ENCODE assay signal across 26 mouse cellular contexts in genomic region chr16:65868933-65869332, GRCm38 (mm10). TPM values are rescaled to one million over a fixed set of nuclear protein-coding genes. Genes with fewer than 3 reads are reported as not detected.
DNase-seq lines count a peak whose midpoint lies in the region; ATAC-seq and TF ChIP-seq lines count a peak whose summit lies in the region.
"Had no signal": no experiment of that assay in that cellular context is flagged by ENCODE, and none has a peak within 500 bp of the region (broad histone marks: within the 10 kb centered on the region; RNA-seq: fewer than 3 reads in every experiment).

No protein-coding gene starts in this region.

- H3K27ac ChIP-seq in forebrain, embryonic 15.5 days (replicated peaks): no peak overlapping the region
- no peak overlapping the region for H3K27ac ChIP-seq in forebrain, embryonic 13.5 days
- no peak overlapping the region for H3K27ac ChIP-seq in lung, embryonic 14.5 days (ENCODE audit: low read depth)
- H3K27ac ChIP-seq in embryonic facial prominence, embryonic 15.5 days (replicated peaks): peak overlapping the region; percentile 73
- no peak overlapping the region for H3K27ac ChIP-seq in midbrain, embryonic 16.5 days (ENCODE audit: low read length)
- H3K27ac ChIP-seq: embryonic facial prominence, embryonic 12.5 days; hindbrain, embryonic 13.5 days; layer of hippocampus, adult 2 months; limb, embryonic 12.5 days; liver, embryonic 14.5 days; neural tube, embryonic 15.5 days; stomach, embryonic 15.5 days had no signal

- H3K9ac ChIP-seq in forebrain, embryonic 15.5 days (replicated peaks): no peak overlapping the region
- no peak overlapping the region for H3K9ac ChIP-seq in forebrain, embryonic 13.5 days
- no peak overlapping the region for H3K9ac ChIP-seq in lung, embryonic 14.5 days
- no peak overlapping the region for H3K9ac ChIP-seq in embryonic facial prominence, embryonic 15.5 days
- no peak overlapping the region for H3K9ac ChIP-seq in midbrain, embryonic 16.5 days (ENCODE audit: low read depth, low read length)
- H3K9ac ChIP-seq: embryonic facial prominence, embryonic 12.5 days; hindbrain, embryonic 13.5 days; limb, embryonic 12.5 days; liver, embryonic 14.5 days; neural tube, embryonic 15.5 days; stomach, embryonic 15.5 days had no signal

- 0 out of 2 replicates have a peak, but pooled peaks have one; percentile 38 for ATAC-seq in forebrain, embryonic 15.5 days (replicated peaks)
- ATAC-seq in forebrain, embryonic 13.5 days: no peak
- ATAC-seq in lung, embryonic 14.5 days (ENCODE audit: insufficient read depth): peak; percentile 69; the same call in 1 of the 2 replicates
- ATAC-seq in embryonic facial prominence, embryonic 15.5 days (ENCODE audit: insufficient number of reproducible peaks, low FRiP score, low TSS enrichment, low read depth): no peak
- ATAC-seq in megakaryocyte-erythroid progenitor cell, adult 5-6 weeks (replicated peaks; ENCODE audit: low FRiP score, low TSS enrichment, poor library complexity, severe bottlenecking): no peak
- ATAC-seq in midbrain, embryonic 16.5 days: no peak

- H3K9me3 ChIP-seq in forebrain, embryonic 15.5 days: no peaks in the 10 kb centered on the region
- H3K9me3 ChIP-seq in forebrain, embryonic 13.5 days (replicated peaks): no peaks in the 10 kb centered on the region
- no peaks in the 10 kb centered on the region for H3K9me3 ChIP-seq in lung, embryonic 14.5 days (ENCODE audit: low read depth, low read length)
- no peaks in the 10 kb centered on the region for H3K9me3 ChIP-seq in embryonic facial prominence, embryonic 15.5 days (replicated peaks)
- H3K9me3 ChIP-seq in midbrain, embryonic 16.5 days (replicated peaks; ENCODE audit: control insufficient read depth, low read length, poor library complexity, severe bottlenecking): no peaks in the 10 kb centered on the region
- H3K9me3 ChIP-seq: embryonic facial prominence, embryonic 12.5 days; hindbrain, embryonic 13.5 days; limb, embryonic 12.5 days; neural tube, embryonic 15.5 days; stomach, embryonic 15.5 days had no signal

- H3K4me1 ChIP-seq in forebrain, embryonic 15.5 days: no peaks in the 10 kb centered on the region
- H3K4me1 ChIP-seq in forebrain, embryonic 13.5 days: no peaks in the 10 kb centered on the region
- H3K4me1 ChIP-seq in lung, embryonic 14.5 days (ENCODE audit: insufficient read depth): no peaks in the 10 kb centered on the region
- H3K4me1 ChIP-seq in embryonic facial prominence, embryonic 15.5 days: peaks cover 12% of the 10 kb centered on the region
- no peaks in the 10 kb centered on the region for H3K4me1 ChIP-seq in midbrain, embryonic 16.5 days (ENCODE audit: control insufficient read depth, insufficient read depth, low read length)
- H3K4me1 ChIP-seq: embryonic facial prominence, embryonic 12.5 days; hindbrain, embryonic 13.5 days; neural tube, embryonic 15.5 days; stomach, embryonic 15.5 days had no signal

- no peaks in the 10 kb centered on the region for H3K36me3 ChIP-seq in forebrain, embryonic 15.5 days
- H3K36me3 ChIP-seq in forebrain, embryonic 13.5 days (ENCODE audit: poor library complexity, severe bottlenecking): no peaks in the 10 kb centered on the region
- no peaks in the 10 kb centered on the region for H3K36me3 ChIP-seq in lung, embryonic 14.5 days (ENCODE audit: insufficient read depth)
- no peaks in the 10 kb centered on the region for H3K36me3 ChIP-seq in embryonic facial prominence, embryonic 15.5 days
- H3K36me3 ChIP-seq in midbrain, embryonic 16.5 days (ENCODE audit: control insufficient read depth, insufficient read depth, low read length): no peaks in the 10 kb centered on the region
- H3K36me3 ChIP-seq: embryonic facial prominence, embryonic 12.5 days; hindbrain, embryonic 13.5 days; limb, embryonic 12.5 days; neural tube, embryonic 15.5 days; stomach, embryonic 15.5 days had no signal

- H3K4me3 ChIP-seq in forebrain, embryonic 15.5 days: no peak overlapping the region
- H3K4me3 ChIP-seq in forebrain, embryonic 13.5 days: no peak overlapping the region
- H3K4me3 ChIP-seq in lung, embryonic 14.5 days (ENCODE audit: low read depth, low read length): no peak overlapping the region
- no peak overlapping the region for H3K4me3 ChIP-seq in embryonic facial prominence, embryonic 15.5 days (replicated peaks)
- H3K4me3 ChIP-seq in midbrain, embryonic 16.5 days (ENCODE audit: low read depth, low read length): no peak overlapping the region
- H3K4me3 ChIP-seq: embryonic facial prominence, embryonic 12.5 days; hindbrain, embryonic 13.5 days; layer of hippocampus, adult 2 months; limb, embryonic 12.5 days; neural tube, embryonic 15.5 days; stomach, embryonic 15.5 days had no signal

- DNase-seq in lung, embryonic 14.5 days: peak; percentile 9
- no peak for DNase-seq in lung, adult 18-20 months
- peak; percentile 5 for DNase-seq in NIH3T3 (ENCODE audit: low read depth)
- DNase-seq: adrenal gland, postnatal 36 days; cerebellum, adult 11-12 months; cerebellum, postnatal 10 days; gastrocnemius, postnatal 25 days; heart, postnatal 36 days; kidney, adult 8-10 months; kidney, postnatal 14 days; layer of hippocampus, postnatal 36 days; right cerebral cortex, adult 18-20 months; thymus, postnatal 25 days had no signal

- H3K4me2 ChIP-seq in forebrain, embryonic 15.5 days (replicated peaks): no peak overlapping the region
- no peak overlapping the region for H3K4me2 ChIP-seq in forebrain, embryonic 13.5 days
- H3K4me2 ChIP-seq in lung, embryonic 14.5 days: no peak overlapping the region
- no peak overlapping the region for H3K4me2 ChIP-seq in embryonic facial prominence, embryonic 15.5 days (replicated peaks)
- no peak overlapping the region for H3K4me2 ChIP-seq in midbrain, embryonic 16.5 days (ENCODE audit: low read length)
- H3K4me2 ChIP-seq: embryonic facial prominence, embryonic 12.5 days; hindbrain, embryonic 13.5 days; limb, embryonic 12.5 days; midbrain, embryonic 11.5 days; neural tube, embryonic 15.5 days; stomach, embryonic 15.5 days had no signal

- no peaks in the 10 kb centered on the region for H3K27me3 ChIP-seq in forebrain, embryonic 15.5 days
- H3K27me3 ChIP-seq in forebrain, embryonic 13.5 days: no peaks in the 10 kb centered on the region
- H3K27me3 ChIP-seq in lung, embryonic 14.5 days (ENCODE audit: insufficient read depth, low read length): no peaks in the 10 kb centered on the region
- H3K27me3 ChIP-seq in embryonic facial prominence, embryonic 15.5 days: no peaks in the 10 kb centered on the region
- no peaks in the 10 kb centered on the region for H3K27me3 ChIP-seq in midbrain, embryonic 16.5 days (ENCODE audit: control insufficient read depth, insufficient read depth, low read depth, low read length)
- H3K27me3 ChIP-seq: embryonic facial prominence, embryonic 12.5 days; hindbrain, embryonic 13.5 days; neural tube, embryonic 15.5 days; stomach, embryonic 15.5 days had no signal

- no peak for TF ChIP-seq CTCF in lung, embryonic 14.5 days (IDR thresholded peaks at IDR 0.05; ENCODE audit: low read depth)

- WGBS in forebrain, embryonic 15.5 days: 79% methylated on average over 2 of the region's 2 CpGs
- WGBS in forebrain, embryonic 13.5 days: 94% methylated on average over 2 of the region's 2 CpGs
- 59% methylated on average over 2 of the region's 2 CpGs for WGBS in lung, embryonic 14.5 days
- WGBS in embryonic facial prominence, embryonic 15.5 days: 42% methylated on average over 2 of the region's 2 CpGs
- WGBS in midbrain, embryonic 16.5 days: 87% methylated on average over 2 of the region's 2 CpGs

RNA-seq across cellular contexts. Expression of gene Vgll3, which starts 53.9 kb away (rescaled TPM):
- polyA plus RNA-seq in forebrain, embryonic 15.5 days (2015; fragmentation: Nextera tagmentation; extraction: Ambion mirVana): 0.45 and 0.52 TPM in 2 replicates
- polyA plus RNA-seq in forebrain, embryonic 13.5 days (2015; fragmentation: Nextera tagmentation; extraction: Ambion mirVana): 0.52 and 0.59 TPM in 2 replicates
- 1.8 and 1.9 TPM in 2 replicates for polyA plus RNA-seq in lung, embryonic 14.5 days (2014; fragmentation: Nextera tagmentation; extraction: Ambion mirVana)
- polyA plus RNA-seq in embryonic facial prominence, embryonic 15.5 days (2015; fragmentation: Nextera tagmentation; extraction: Ambion mirVana): 66.2 and 69.2 TPM in 2 replicates
- total RNA-seq in megakaryocyte-erythroid progenitor cell, adult 5-6 weeks (2014; fragmentation: Nextera tagmentation): not detected in 2 replicates
- not detected in 2 replicates for total RNA-seq in megakaryocyte-erythroid progenitor cell, adult 5-6 weeks (2017)
- polyA plus RNA-seq in midbrain, embryonic 16.5 days (2015; fragmentation: Nextera tagmentation; extraction: Ambion mirVana): 0.72 and 1.2 TPM in 2 replicates

Comparison
In these comparisons a context has a peak if more than half of its experiments do, and no peak if none do; other contexts are left out.
1. ATAC-seq: peak in forebrain, embryonic 15.5 days (single experiment) and lung, embryonic 14.5 days (single experiment); none in forebrain, embryonic 13.5 days (single experiment), embryonic facial prominence, embryonic 15.5 days (single experiment), megakaryocyte-erythroid progenitor cell, adult 5-6 weeks (single experiment) and midbrain, embryonic 16.5 days (single experiment).
2. DNase-seq: peak in lung, embryonic 14.5 days (single experiment) and NIH3T3 (single experiment); none in lung, adult 18-20 months (0 of 2).
3. RNA of gene Vgll3, which starts 53.9 kb away (polyA plus RNA-seq): 66.2 to 69.2 TPM in embryonic facial prominence, embryonic 15.5 days; 1.8 to 1.9 TPM in lung, embryonic 14.5 days, 0.72 to 1.2 TPM in midbrain, embryonic 16.5 days, 0.52 to 0.59 TPM in forebrain, embryonic 13.5 days and 0.45 to 0.52 TPM in forebrain, embryonic 15.5 days; every median in the first group is over 10 times any median in the second.